31 mouse cellular contexts compared by ENCODE assay signal in genomic region chr9:70135186-70135585, GRCm38 (mm10). TPM values are rescaled to one million over a fixed set of nuclear protein-coding genes. Genes with fewer than 3 reads are reported as not detected.
DNase-seq lines count a peak whose midpoint lies in the region; ATAC-seq lines count a peak whose summit lies in the region.
"Had no signal": no experiment of that assay in that cellular context is flagged by ENCODE, and none has a peak within 500 bp of the region (broad histone marks: within the 10 kb centered on the region; RNA-seq: fewer than 3 reads in every experiment).

No protein-coding gene starts in this region.

- peak; percentile 7 for DNase-seq in adrenal gland, postnatal 10 days
- no peak for DNase-seq in adrenal gland, adult 8-10 months
- DNase-seq in kidney, adult 9 months = peak; percentile 54
- DNase-seq in liver, embryonic 11.5 days (ENCODE audit: low spot score) = no peak
- no peak for DNase-seq in cerebellum, postnatal 14 days
- DNase-seq: B cell, adult 2 months; cerebellum, adult 11 months; cerebellum, adult 2 months; cerebellum, adult 9-11 months; cerebellum, postnatal 36 days; embryo, embryonic 11 days; gastrocnemius, postnatal 10 days; gastrocnemius, postnatal 36 days; heart, adult 2 months; heart, postnatal 14 days; heart, postnatal 4 days had no signal

- no peak overlapping the region for H3K4me2 ChIP-seq in kidney, embryonic 15.5 days
- H3K4me2 ChIP-seq in liver, embryonic 12.5 days = no peak overlapping the region
- H3K4me2 ChIP-seq in liver, embryonic 11.5 days = no peak overlapping the region
- H3K4me2 ChIP-seq in liver, embryonic 16.5 days (ENCODE audit: low read depth, low read length) = no peak overlapping the region
- H3K4me2 ChIP-seq: embryonic facial prominence, embryonic 13.5 days; forebrain, embryonic 12.5 days; heart, embryonic 13.5 days; hindbrain, embryonic 14.5 days had no signal

- H3K4me1 ChIP-seq in kidney, embryonic 15.5 days = peaks cover 25% of the 10 kb centered on the region
- no peaks in the 10 kb centered on the region for H3K4me1 ChIP-seq in liver, embryonic 12.5 days
- no peaks in the 10 kb centered on the region for H3K4me1 ChIP-seq in liver, embryonic 11.5 days (replicated peaks; ENCODE audit: control insufficient read depth, insufficient read depth, low read length)
- H3K4me1 ChIP-seq in liver, embryonic 16.5 days (ENCODE audit: control insufficient read depth, low read depth, low read length) = no peaks in the 10 kb centered on the region

- no peaks in the 10 kb centered on the region for H3K9me3 ChIP-seq in kidney, embryonic 15.5 days (replicated peaks)
- no peaks in the 10 kb centered on the region for H3K9me3 ChIP-seq in liver, embryonic 12.5 days (replicated peaks)
- no peaks in the 10 kb centered on the region for H3K9me3 ChIP-seq in liver, embryonic 11.5 days (ENCODE audit: control insufficient read depth, low read length)
- no peaks in the 10 kb centered on the region for H3K9me3 ChIP-seq in liver, embryonic 16.5 days (replicated peaks; ENCODE audit: control insufficient read depth, low read length)
- H3K9me3 ChIP-seq: embryonic facial prominence, embryonic 10.5 days; embryonic facial prominence, embryonic 13.5 days; forebrain, embryonic 12.5 days; G1E; heart, embryonic 10.5 days had no signal

- WGBS in kidney, embryonic 15.5 days = 90% methylated on average over 1 of the region's 1 CpGs
- WGBS in liver, embryonic 12.5 days (ENCODE audit: insufficient replicate concordance) = 33% methylated on average over 1 of the region's 1 CpGs
- 53% methylated on average over 1 of the region's 1 CpGs for WGBS in liver, embryonic 11.5 days
- WGBS in liver, embryonic 16.5 days (ENCODE audit: insufficient replicate concordance) = 45% methylated on average over 1 of the region's 1 CpGs

- no peak for ATAC-seq in kidney, embryonic 15.5 days (replicated peaks; ENCODE audit: low FRiP score)
- 0 out of 2 replicates have a peak, but pooled peaks have one; percentile 24 for ATAC-seq in liver, embryonic 12.5 days
- no peak for ATAC-seq in liver, embryonic 11.5 days (replicated peaks; ENCODE audit: low FRiP score)
- ATAC-seq in liver, embryonic 16.5 days (ENCODE audit: low read depth) = peak; percentile 37; the same call in 1 of the 2 replicates
- ATAC-seq: forebrain, embryonic 16.5 days; hindbrain, postnatal 0 days; Patski had no signal

- no peak overlapping the region for H3K27ac ChIP-seq in kidney, embryonic 15.5 days
- H3K27ac ChIP-seq in liver, embryonic 12.5 days = no peak overlapping the region
- H3K27ac ChIP-seq in liver, embryonic 11.5 days (ENCODE audit: low read depth, low read length) = no peak overlapping the region
- H3K27ac ChIP-seq in liver, embryonic 16.5 days (ENCODE audit: low read length) = no peak overlapping the region
- H3K27ac ChIP-seq: embryonic facial prominence, embryonic 10.5 days; embryonic facial prominence, embryonic 13.5 days; forebrain, embryonic 12.5 days; heart, adult 2 months; heart, embryonic 10.5 days; heart, embryonic 13.5 days; hindbrain, embryonic 14.5 days; hindbrain, postnatal 0 days had no signal

- H3K4me3 ChIP-seq in kidney, embryonic 15.5 days (replicated peaks) = no peak overlapping the region
- no peak overlapping the region for H3K4me3 ChIP-seq in liver, embryonic 12.5 days
- H3K4me3 ChIP-seq in liver, embryonic 11.5 days (ENCODE audit: low read depth, low read length) = no peak overlapping the region
- H3K4me3 ChIP-seq in liver, embryonic 16.5 days (ENCODE audit: low read depth, low read length) = no peak overlapping the region
- H3K4me3 ChIP-seq: embryonic facial prominence, embryonic 10.5 days; embryonic facial prominence, embryonic 13.5 days; erythroblast, embryonic 14.5 days; forebrain, embryonic 12.5 days; heart, adult 2 months; heart, embryonic 10.5 days; heart, embryonic 13.5 days had no signal

- H3K27me3 ChIP-seq in kidney, embryonic 15.5 days = no peaks in the 10 kb centered on the region
- peaks cover 31% of the 10 kb centered on the region for H3K27me3 ChIP-seq in liver, embryonic 12.5 days (replicated peaks)
- no peaks in the 10 kb centered on the region; the same call in 1 of the 2 replicates for H3K27me3 ChIP-seq in liver, embryonic 11.5 days (replicated peaks; ENCODE audit: control insufficient read depth, insufficient read depth, low read length)
- no peaks in the 10 kb centered on the region; the same call in 1 of the 2 replicates for H3K27me3 ChIP-seq in liver, embryonic 16.5 days (ENCODE audit: control insufficient read depth, insufficient read depth, low read depth, low read length)
- H3K27me3 ChIP-seq: heart, embryonic 13.5 days; Patski had no signal

- H3K36me3 ChIP-seq in kidney, embryonic 15.5 days = no peaks in the 10 kb centered on the region
- no peaks in the 10 kb centered on the region for H3K36me3 ChIP-seq in liver, embryonic 12.5 days
- no peaks in the 10 kb centered on the region for H3K36me3 ChIP-seq in liver, embryonic 11.5 days (ENCODE audit: control insufficient read depth, insufficient read depth, low read length)
- H3K36me3 ChIP-seq in liver, embryonic 16.5 days (ENCODE audit: control insufficient read depth, insufficient read depth) = no peaks in the 10 kb centered on the region
- H3K36me3 ChIP-seq: embryonic facial prominence, embryonic 10.5 days; embryonic facial prominence, embryonic 13.5 days; forebrain, embryonic 12.5 days; G1E; heart, embryonic 10.5 days; heart, embryonic 13.5 days had no signal

- H3K9ac ChIP-seq in kidney, embryonic 15.5 days = no peak overlapping the region
- H3K9ac ChIP-seq in liver, embryonic 12.5 days = no peak overlapping the region
- no peak overlapping the region for H3K9ac ChIP-seq in liver, embryonic 11.5 days (ENCODE audit: low read depth, low read length)
- H3K9ac ChIP-seq in liver, embryonic 16.5 days (ENCODE audit: low read depth, low read length) = no peak overlapping the region
- H3K9ac ChIP-seq: embryonic facial prominence, embryonic 13.5 days; forebrain, embryonic 12.5 days; heart, embryonic 13.5 days; hindbrain, embryonic 14.5 days had no signal

RNA-seq across cellular contexts. Expression of gene Fam81a, which starts 7.2 kb away (rescaled TPM):
- 1 to 10 TPM; 3.2 to 3.7 TPM for total RNA-seq in adrenal gland, postnatal 10 days (2021)
- 1 to 10 TPM; 2.1 to 2.9 (median 2.5) TPM for total RNA-seq in adrenal gland, adult 8-10 months (2022)
- polyA plus RNA-seq in kidney, embryonic 15.5 days (2015; fragmentation: Nextera tagmentation; extraction: Ambion mirVana) = 12.2 and 12.7 TPM in 2 replicates
- polyA plus RNA-seq in liver, embryonic 12.5 days (2016; fragmentation: Nextera tagmentation; extraction: Ambion mirVana) = 0.74 and 0.98 TPM in 2 replicates
- polyA plus RNA-seq in liver, embryonic 11.5 days (2014; fragmentation: Nextera tagmentation; extraction: Ambion mirVana) = 1.6 and 2.9 TPM in 2 replicates
- 0.44 and 0.54 TPM in 2 replicates for polyA plus RNA-seq in liver, embryonic 16.5 days (2015; fragmentation: Nextera tagmentation; extraction: Ambion mirVana)
- total RNA-seq: G1E; granulocyte monocyte progenitor cell, adult 5-6 weeks had no signal
- polyA plus RNA-seq: erythroblast, embryonic 14.5 days; G1E had no signal

Comparison
In these comparisons a context has a peak if more than half of its experiments do, and no peak if none do; other contexts are left out.
1. DNase-seq: peak in adrenal gland, postnatal 10 days (single experiment) and kidney, adult 9 months (single experiment); none in adrenal gland, adult 8-10 months (single experiment), liver, embryonic 11.5 days (single experiment) and cerebellum, postnatal 14 days (0 of 2).
2. ATAC-seq: peak in liver, embryonic 12.5 days (single experiment) and liver, embryonic 16.5 days (single experiment); none in kidney, embryonic 15.5 days (single experiment) and liver, embryonic 11.5 days (single experiment).